Mouse (Mus musculus) mouse trophoblast stem cell (cell line): ENCODE measurements around the gene Tfam.

ENCODE experiments used
- in situ Hi-C, 2 experiments: fragments of 300-500 bp; cut with MseI, MboI; formaldehyde crosslinking; loops; 2 replicates in 1 of 2; 3 replicates in 1 of 2; pipeline ENCODE4 v1.15.1; 2025

The Tfam gene

DNA sequence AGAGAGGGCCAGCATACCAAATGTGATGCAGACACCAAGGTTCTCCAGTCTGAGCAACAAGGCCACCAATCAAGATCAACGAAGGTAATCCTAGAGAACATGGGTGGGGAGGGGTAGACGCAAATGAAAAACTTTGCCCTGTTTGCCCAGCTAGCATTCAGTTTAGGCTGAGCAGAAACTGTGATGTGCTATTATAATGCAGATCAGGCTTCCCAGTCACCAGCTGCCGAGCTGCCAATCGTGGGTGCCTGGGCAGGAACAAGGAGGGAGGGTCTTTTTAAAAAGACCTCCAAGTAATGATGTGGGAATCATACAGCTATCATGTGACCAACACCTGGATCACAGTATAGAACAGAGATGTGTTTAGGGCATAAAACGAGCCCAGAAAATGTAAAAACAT is 15.0 kb downstream of the Tfam start:
- in situ Hi-C loops, result loop anchor here (5.0 to 25.0 kb wide), 3 partner anchors 128 to 261 kb away; no protein-coding TSS in a partner anchor

DNA sequence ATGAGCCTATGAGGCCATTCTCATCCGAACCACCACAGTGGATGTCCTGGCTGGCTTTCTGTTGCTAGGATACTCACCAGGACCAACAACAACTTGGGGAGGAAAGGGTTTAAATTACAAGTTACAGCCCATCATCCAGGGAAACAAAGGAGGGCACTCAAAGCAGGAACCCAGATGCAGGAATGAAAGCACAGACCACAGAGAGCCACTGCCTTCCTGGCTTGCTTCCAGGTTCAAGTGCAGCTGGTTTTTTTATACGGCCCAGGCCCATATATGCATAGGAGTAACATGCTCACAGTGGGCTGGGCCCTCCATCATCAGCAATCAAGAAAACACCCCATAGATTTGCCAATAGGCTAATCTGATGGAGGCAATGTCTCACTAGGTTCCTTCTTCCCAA is 15.4 kb downstream of the Tfam start:
- in situ Hi-C loops, result loop anchor here (5.0 to 25.0 kb wide), 3 partner anchors 128 to 260 kb away; no protein-coding TSS in a partner anchor

DNA sequence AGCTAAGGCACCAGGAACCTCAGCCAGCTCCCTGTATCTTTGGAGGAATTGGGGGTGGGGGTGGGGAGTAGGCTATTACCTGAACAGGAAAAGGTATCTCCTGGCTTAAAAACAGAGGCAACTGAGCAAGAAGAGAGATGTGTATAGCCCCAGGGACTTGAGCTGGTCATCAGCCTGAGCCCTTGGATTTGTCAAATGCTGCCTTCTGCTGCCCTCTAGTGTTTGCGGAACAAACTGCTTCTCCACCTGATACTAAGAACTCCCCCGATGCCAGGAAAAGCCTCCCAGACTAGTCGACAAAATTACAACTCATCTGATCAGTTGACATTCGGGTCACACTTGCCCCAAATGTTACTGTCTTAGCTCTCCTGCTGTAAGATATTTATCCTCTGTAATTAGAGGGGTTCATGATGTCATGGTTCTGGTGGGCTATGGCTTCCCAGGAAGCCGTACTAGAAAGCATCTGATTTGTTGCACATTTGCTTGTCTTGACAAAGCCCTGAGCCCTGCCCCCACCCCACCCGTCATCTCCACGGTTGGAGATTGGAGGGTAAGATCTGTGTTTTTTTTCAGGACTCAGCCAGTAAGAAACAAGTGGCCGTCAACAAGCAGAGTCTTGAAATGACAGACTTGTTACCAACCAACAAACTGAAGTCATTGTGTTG is 19.7 kb downstream of the Tfam start:
- in situ Hi-C loops, result loop anchor here (25.0 kb wide), 1 partner anchor 256 kb away; no protein-coding TSS in a partner anchor

DNA sequence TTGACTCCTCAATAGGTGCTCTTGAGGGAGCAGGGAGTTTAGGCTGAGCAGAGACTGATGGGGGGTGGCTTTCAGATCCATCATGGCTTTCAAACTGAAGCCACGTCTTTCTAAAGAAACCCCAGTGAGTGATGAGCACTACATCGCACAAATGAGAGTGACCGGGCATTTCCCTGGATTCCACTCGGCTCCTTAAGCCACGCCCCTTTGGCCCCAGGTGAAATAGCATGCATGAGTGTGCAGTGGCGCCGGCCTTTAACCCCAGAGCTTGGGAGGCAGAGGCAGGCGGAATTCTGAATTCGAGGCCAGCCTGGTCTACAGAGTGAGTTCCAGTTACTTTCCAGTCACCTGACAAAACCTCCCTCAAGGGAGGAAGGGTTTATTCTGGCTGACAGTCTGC is 22.1 kb downstream of the Tfam start:
- in situ Hi-C loops, result loop anchor here (25.0 kb wide), 1 partner anchor 254 kb away; no protein-coding TSS in a partner anchor

DNA sequence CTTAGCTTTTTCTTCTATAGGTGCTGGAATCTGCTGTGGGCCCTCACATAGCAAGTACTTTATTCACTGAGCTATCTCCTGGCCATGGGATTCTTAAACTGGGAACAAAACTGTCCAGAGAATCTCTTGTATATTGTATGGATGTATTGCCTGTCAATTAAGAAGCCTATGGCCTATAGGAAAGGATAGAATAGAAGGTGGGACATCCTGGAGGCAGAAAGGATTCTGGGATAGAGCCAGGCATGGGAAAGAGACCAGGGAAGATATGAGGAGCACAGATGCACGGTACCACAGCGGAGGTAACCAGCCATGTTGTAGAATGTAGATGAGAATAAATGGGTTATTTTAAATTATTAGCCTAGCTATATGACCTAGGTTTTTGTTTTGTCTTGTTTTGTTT is 36.6 kb downstream of the Tfam start:
- in situ Hi-C loops, result loop anchor here (25.0 kb wide), 1 partner anchor 239 kb away; no protein-coding TSS in a partner anchor

DNA sequence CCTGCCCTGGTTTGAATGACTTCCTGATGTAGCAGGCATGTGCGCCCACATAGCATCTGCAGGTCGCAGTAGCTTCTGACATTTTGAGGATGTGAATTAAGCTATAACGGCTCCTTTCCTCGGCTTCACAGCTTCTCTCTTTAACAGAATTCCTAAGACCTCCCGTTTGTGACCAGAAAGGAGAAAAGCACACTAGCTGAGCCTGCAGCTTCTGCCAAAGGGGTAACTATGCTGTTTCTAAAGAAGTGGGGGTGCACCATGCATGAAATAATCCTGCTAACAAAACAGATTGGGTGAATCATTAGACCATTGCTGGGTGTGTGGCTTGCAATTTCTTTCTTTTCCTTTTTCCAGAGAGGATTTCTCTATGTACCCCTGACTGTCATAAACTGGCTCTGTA is 37.1 kb downstream of the Tfam start:
- in situ Hi-C loops, result loop anchor here (25.0 kb wide), 1 partner anchor 239 kb away; no protein-coding TSS in a partner anchor

DNA sequence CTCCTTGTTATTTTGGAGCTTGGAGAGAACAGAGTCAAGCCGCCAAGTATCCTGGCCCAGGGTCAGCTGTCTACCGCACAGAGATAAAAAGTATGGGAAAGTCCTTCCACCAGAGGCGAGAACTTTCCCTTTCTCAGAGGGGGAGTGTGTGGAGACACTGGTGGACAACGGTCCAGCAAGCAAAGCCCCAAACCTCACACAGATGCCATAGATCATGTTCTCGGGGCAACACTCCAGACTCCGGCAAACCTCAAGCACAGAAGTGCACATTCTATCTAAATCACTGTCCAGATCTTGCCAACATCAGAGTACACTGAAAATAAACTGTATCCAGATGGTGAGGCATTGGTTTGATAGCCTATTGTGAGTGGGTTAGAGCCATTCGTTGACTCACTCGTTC is 39.4 kb downstream of the Tfam start:
- in situ Hi-C loops, result no loop called here

DNA sequence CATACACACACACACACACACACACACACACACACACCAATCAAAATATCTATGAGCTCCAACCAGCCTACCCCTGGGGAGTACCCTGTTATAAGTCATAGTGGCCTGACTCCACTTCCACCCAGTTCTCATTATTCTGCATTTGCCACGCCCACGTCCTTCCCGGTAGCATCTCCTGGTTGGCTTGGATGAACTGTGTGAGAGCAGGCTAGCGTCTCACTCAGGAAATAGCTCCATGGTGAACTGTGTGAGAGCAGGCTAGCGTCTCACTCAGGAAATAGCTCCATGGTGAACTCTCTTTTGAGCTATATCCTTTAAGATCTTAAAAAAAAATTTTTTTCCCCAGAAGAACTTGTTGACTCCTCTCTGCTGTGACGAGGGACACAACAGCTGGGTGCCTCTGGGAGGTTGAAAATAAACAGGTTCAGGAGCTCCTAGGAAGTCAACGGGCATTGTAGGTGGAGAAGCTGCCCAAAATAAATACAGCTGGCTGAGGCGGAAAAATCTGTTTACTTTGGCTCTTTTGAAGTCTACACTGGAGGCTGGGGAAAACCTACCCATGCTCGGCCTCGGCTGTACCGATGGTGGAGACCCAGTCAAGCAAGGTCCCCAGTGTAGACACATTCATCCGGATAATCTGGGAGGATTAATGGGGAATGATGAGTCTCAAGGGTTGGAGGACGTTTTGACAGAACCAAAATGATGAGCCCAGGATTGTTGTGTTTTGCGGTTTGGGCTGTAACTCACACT is 40.9 kb downstream of the Tfam start:
- in situ Hi-C loops, result no loop called here

DNA sequence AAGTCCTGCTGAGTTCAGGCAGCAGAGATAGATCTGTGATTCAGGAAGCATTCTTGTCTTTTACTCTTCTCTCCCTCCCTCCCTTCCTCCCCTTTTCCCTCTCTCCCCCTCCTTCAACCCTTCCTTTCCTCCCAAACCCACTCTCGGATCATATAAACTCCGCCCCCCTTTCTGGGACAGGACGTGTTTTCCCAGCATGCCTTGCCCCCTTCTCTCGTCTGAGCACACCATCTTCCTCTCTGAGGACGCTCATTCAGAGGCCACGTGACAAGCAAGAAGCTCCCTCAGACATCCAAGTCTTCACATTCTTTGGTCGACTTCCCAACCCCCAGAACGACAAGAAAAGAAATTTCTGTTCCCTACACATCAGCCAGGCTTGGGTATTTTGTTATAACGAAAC is 42.6 kb downstream of the Tfam start:
- in situ Hi-C loops, result no loop called here

DNA sequence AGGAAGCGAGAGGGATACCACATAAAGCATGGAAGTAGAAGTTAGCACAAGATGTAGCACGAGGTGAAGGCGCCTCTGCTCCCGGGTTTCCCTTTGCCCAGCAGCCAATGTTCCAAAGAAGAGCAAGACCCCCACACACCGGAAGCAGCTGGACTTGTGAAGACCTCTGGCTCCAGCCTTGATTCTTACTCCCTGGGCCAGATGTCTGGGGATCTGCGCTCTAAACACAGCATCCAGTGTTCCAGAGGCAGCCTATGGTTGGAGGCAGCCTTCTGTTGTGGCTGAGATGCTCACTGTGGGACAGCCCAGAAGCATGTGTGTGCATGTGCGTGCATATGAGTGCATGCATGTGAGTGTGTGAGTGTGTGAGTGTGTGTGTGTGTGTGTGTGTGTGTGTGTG is 43.4 kb downstream of the Tfam start:
- in situ Hi-C loops, result no loop called here

DNA sequence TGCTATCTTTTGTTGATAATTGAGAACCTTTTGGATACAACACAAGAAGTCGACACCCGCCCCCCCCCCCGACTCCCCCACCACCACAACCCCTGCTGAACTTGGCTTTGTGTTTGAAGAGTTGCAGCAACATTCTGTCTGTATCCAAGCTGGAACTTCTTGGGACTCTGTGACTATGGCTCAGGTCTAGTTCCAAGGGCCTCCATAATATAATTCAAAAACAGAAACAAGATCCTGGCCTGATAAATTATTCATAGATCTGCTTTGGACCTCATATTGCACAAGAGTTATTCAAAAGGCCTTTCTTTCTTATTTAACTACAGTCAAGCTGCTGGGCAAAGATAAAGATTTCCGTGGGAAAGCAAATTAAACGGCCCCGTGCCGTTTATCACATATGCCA is 44.8 kb downstream of the Tfam start:
- in situ Hi-C loops, result no loop called here

DNA sequence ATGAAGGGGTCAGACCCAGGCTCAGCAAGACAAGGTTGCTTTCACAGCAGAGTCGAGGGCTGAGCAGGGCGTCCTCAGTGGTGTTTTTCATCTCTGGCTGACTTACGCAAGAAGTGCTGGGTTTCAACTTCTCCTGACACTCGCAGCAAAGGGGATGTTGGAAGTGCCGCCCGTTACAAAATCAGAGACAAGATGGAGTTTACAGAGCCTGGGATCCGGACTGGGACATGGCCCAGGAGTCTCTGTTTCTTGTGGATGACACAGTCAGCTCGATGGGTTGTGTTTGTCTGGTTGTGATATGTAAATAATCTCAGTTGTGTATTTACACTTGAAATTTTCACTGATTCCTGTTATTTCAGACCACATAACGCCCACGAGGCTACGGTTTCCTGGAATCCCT is 45.2 kb downstream of the Tfam start:
- in situ Hi-C loops, result no loop called here

DNA sequence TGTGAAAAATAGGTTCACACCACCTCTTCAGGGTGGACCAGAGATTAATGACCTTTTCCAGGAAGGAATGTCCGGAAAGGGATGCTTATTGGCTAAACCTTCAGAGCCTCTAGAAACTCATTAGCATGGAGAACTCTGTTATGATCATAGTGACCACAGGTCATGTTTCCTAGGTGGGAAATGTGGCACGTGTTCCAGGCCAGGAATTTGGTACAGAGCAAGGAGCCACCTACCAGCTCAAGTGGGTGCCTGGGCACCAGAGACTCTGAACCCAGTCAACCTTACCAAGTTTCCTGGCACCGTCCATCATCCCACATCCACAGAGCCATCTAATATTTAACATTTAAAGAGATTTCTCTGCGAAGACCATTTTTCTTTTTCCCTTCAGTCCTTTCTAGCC is 49.4 kb downstream of the Tfam start:
- in situ Hi-C loops, result no loop called here

DNA sequence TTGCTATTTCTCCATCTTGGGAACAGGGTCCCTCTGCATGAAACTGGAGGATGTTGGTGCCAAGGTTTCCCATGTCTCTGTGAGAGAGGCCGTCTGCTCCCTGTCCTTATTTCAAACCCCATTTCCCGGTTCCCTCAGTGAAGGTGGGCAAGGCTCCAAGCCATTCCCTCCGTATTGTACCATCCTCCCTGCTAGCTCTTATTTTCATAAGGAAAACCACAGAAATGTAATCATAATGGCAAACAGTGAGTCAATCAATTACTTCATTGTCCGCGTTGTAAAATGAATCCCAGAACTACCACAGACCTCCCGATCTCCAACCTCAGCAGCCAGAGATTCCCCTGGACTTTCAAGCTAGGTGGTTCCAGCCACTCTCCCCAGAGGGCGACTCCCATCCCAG is 53.0 kb downstream of the Tfam start:
- in situ Hi-C loops, result no loop called here

DNA sequence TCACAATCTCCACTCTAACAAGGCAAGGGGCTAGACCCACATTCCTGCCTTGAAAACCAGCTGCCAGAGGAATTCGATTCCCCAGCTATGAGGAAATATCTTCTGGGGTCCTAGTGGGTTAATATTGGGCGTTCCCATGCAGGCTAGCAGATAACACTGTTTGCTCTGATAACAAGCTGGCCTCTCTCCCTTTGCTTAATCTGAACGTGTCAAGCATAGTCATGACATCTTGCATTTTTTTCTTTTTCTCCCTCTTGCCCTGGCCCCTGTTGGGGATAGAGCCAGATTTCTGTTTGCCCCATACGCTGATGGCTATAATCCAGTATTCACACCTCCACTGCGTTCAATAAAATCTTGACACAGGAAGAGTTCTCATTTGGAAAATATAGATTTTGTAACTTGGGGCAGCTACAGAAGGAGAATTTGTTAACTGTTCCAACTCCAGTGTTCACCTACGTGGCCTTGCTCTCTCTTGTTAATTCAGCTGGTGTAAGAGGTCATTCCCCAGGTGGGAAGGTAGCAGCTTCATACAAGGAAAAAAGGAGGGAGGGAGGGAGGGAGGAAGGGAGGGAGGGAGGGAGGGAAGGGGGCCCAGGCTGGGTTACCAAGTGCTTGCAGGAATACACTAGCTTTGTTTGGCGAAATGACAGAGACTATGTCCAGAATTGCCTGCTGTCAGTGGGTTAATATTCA is 54.6 kb downstream of the Tfam start:
- in situ Hi-C loops, result no loop called here

DNA sequence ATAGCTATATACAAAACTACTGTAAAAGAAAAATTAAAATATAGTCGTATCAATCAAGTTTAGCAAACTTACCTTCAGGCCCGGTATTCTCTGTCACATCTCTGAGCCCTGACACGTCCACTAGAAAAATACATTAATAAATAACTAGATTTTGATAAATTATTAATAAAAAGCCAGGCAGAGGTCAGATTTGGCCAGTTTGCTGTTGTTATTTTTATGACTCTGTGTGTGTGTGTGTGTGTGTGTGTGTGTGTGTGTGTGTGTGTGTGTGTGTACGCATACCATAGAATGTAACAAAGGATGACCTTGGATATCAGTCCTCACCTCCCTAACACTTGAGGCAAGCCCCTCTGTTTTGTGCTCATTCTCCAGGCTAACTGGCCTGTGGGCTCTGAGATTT is 56.1 kb downstream of the Tfam start:
- in situ Hi-C loops, result no loop called here

DNA sequence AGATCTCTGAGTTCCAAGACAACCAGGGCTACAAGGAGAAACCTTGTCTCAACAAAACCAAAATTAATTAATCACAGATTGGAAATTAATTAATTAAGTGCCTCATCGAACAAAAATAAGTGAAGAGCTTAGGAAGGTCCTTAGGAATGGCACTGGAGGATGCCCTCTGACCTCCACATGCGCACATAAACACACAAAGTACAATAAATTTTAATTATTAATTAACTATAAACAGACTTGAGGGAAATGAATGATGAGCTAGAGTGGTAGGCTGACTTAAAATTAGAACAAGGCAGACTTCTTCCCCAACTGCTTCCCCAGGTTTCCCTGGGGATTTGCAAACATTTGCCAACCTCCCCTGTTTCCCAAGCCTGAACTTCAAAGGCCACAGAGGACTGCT is 57.0 kb downstream of the Tfam start:
- in situ Hi-C loops, result no loop called here

DNA sequence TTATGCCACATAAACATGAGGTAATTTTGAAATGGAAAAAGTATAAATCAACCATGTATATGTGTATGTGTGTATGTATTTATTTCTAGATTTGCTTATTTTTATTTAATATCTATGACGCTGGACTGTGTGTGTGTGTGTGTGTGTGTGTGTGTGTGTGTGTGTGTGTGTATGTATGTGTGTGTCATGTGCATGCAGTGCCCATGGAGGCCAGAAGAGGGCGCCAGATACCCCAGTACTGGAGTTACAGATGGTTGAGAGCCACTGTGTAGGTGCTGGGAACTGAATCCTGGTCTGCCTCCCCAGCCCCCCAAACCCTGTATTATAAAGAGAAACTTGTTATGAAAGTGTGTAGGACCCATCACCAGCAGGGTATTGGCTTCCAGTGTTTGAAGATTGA is 58.0 kb downstream of the Tfam start:
- in situ Hi-C loops, result no loop called here

DNA sequence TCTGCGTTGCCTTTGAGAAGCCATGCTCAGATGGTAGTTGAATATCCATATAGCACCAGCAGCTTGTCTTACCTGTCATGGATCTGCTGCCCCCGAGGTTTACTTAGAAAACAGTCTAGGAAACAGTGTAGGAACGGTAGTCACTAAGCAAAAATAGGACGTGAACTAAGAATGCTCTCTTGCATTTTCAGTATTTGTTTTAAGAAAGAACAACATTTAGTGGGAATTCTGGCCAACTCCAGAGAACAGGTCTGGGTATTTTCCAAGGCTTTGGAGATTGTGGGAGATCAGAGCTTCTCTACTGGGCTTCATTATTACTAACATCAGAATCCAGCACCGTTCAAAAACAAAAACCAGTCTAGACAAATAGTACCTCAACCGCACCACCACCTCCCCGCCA is 60.9 kb downstream of the Tfam start:
- in situ Hi-C loops, result no loop called here

DNA sequence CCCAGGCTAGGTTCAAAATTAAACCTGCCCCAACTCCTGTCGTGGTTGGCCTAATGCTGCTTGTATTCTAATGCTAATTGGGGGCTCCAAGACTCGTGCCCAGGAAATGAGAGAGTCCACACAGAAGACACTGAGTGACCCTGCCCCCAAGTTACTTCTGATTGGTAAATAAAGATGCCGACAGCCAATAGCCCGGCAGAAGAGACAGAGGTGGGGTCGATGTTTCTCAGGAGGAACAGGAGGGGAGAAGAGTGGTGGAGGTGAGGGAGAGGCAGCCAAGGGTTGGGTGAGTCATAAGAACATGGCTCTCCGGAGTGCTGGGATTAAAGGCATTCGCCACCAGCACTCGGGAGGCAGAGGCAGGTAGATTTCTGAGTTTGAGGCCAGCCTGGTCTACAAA is 61.7 kb downstream of the Tfam start:
- in situ Hi-C loops, result no loop called here
